Mouse (Mus musculus): Measurements from ENCODE around the gene Rnf167.

The Rnf167 gene

DNA sequence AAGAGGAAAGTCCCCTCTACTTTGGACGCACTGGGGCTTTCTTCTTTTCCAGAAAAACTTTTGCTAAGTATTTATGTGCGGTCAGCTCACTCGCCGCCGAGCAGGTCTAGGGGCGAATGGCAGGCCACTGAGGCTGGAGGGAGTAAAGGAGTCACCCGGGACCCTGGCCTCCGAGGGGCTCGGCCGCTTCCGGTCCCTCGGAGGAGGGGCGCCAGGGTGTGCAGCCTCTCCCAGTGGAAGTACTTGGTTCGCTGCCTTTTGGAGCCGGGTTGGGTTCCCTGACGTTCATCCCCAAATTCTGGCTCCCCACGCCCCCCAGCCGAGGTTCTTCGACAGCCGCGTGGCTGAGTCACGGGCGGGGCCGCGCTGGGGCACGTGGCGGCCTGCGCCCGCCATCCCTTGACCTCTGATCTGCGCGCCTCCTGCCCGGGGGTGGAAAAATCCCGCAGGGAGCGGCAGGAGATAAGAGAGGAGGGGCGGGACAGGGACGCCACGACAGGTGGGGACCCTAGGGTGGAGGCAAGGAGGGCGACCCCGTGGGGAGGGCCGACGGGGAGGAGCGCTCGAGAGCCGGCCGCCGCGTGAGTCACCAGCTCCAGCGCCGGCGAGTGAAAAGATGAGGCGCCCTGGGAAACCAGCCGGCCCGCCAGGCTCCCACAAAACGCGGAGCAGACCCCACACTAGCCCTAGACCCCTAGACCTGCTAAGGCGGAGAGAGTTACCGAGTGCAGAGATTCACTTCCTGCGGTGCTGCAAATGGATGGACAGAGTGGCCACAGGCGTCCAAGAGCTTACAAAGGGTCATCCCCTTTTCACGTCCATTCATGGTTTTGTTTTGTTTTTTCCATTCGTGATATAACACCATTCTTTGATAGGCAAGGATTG is 8.8 kb downstream of the Rnf167 start:
- DNase-seq (ENCODE audit: low spot score), result peak; percentile 53

DNA sequence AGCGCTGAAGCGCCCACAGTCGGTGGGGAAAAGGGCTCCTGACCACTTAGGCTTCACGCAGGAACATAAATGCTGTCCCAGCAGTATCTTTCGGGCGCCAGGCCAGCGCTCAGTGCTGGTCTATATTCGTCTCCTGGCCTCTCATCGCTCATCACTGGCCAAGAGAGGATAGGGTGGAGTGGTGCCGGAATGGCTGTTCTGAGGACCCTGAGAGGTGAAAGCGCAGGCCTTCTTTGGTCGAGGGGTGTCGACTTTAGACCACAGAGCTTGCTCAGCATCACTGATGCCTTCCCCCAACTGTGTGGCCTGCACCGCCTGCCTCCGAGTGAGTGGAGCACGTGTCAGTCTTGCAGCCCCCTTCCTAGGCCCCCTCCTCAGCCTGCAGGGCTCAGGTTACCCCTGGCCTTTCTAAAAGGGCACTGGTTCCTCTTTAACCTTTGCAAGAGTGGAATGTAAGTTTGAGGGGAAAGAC is 9.5 kb downstream of the Rnf167 start:
- no peak for DNase-seq (ENCODE audit: low spot score)

DNA sequence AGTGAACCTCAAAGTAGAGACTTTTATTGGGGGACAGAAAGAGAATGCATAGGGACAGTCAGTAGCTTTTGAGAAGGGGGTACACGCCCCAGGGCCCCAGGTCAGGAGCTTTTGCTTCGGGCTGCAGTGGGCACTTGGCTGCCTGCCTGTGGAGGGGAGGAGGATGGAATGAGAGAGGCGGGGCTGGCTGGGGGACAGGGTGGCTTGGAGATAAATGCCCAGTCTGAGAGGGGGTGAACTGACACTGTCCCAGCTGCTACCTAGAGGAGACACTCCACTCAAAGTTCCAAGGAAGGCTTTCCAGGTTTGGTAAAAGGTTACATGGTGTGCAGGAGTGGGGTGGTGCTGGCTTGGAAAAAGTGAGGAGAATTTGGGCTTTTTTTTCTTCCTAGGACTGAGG is 9.9 kb downstream of the Rnf167 start, which contains the start of gene Eno3:
TSS of gene Eno3 (plus strand) at position 239 of the 400 bp plus-strand sequence.
- DNase-seq (ENCODE audit: low spot score), result no peak

DNA sequence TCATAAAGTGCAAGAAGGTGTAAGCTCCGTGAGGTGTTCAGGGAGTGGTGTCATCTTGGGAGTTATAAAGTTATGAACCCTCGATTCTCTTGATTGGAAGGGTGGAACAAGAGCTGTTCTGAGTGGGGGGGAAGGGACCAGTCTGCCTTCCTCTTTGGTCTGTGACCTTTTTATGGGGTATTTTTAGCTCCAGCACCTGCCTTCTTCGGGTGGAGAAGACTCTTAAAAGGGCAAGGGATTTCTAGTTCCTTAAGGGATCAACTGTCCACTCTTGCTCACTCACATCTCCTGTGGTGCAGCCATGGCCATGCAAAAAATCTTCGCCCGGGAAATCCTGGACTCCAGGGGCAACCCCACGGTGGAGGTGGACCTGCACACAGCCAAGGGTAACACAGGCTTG is 10.5 kb downstream of the Rnf167 start:
- no peak for DNase-seq (ENCODE audit: low spot score)

DNA sequence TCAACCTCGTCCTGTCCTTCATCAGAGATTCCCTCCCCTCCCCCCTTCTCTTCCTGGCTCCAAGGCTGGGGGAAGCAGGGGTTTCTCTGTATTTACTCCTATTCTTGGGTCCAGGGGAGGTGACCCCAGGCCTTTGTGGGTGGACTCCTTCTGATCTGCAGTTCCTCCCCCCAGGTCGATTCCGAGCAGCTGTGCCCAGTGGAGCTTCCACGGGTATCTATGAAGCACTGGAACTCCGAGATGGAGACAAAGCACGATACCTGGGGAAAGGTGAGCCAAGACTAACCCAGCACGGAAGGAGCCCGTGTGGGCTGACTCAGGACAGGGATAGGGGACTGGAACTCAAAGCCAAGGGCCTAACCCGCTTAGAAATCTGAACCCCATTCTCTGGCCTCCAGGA is 11.0 kb downstream of the Rnf167 start:
- no peak for DNase-seq (ENCODE audit: low spot score)

DNA sequence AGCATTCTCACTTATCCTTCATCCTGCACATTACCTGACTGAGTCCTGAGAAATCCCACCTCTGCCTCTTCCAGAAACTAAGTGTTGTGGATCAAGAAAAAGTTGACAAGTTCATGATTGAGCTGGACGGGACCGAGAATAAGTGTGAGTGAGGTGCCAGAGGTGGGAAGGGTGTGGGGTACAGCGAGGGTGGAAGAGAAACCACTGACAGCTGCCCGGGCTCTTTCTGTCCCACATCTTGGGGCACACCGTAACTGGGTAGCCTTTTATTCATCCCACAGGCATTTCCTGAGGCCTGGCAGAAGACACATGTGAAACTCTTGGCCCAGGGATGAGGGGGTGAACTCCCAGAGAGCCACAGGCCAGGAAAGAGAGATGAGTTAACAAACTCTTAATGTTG is 11.5 kb downstream of the Rnf167 start:
- DNase-seq (ENCODE audit: low spot score), result no peak

DNA sequence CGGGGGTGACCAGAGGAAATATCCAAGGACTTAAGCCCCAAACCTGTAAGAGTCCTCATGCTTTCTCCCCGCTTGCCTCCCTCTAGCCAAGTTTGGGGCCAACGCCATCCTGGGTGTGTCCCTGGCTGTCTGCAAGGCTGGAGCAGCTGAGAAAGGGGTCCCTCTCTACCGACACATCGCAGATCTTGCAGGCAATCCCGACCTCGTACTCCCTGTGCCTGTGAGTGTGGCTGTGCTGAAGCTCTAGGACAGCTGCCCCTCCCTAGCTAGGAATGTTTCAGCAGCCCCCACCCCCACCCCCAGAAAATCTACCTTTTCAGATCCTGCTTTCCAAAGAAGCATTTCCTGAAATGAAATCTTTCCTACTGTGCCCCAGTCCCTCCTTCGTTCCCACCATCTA is 11.9 kb downstream of the Rnf167 start:
- no peak for DNase-seq (ENCODE audit: low spot score)

DNA sequence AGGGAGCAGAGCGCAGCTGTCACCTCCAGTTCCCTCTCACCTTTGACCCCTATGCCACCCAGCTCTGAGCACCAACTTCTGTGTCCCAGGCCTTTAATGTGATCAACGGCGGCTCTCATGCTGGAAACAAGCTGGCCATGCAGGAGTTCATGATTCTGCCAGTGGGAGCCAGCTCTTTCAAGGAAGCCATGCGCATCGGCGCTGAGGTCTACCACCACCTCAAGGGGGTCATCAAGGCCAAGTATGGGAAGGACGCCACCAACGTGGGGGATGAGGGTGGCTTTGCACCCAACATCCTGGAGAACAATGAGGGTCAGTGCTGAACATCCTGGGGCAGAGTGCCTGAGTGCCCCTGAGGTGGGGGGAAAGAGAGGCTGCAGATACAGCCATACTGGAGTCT is 13.5 kb downstream of the Rnf167 start:
- DNase-seq (ENCODE audit: low spot score), result no peak

DNA sequence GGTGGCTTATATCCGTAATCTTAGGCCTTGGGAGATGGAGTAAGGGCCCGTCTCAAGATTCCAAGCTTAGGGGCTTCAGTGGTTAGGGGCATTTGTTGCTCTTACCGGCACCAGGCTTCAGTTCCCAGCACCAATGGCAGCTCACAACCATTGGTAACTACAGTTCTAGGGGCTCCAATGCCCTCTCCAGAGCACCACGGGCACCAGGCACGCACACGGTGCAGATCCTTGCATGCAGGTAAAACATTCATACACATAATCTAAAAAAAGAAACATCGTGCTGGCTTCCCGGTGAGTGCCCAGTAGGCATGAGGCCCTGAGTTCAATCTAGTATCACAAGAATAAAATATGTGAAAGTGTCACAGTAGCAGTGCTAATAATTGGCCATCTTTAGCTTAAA is 16.1 kb downstream of the Rnf167 start:
- no peak for DNase-seq (ENCODE audit: low spot score)

DNA sequence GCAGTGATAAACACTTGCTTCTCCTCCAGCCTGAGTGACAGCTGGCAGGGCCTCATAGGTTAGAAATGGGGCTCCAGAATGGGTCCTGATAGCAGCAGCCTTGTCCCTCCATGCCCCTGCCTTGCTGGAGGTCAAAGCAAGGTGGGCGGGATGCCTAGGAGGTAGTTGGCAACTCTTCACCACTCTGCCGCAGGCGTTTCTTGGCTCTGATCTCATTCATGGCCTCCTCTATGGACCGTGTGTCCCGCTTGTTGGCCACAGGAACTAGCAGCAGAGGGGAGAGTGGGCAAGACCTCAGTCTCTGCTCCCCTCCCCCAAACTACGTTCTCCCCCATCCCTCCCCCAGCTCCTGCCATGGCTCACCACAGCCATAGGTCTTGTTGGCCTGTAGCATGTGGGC is 16.9 kb downstream of the Rnf167 start:
- no peak for DNase-seq (ENCODE audit: low spot score)

DNA sequence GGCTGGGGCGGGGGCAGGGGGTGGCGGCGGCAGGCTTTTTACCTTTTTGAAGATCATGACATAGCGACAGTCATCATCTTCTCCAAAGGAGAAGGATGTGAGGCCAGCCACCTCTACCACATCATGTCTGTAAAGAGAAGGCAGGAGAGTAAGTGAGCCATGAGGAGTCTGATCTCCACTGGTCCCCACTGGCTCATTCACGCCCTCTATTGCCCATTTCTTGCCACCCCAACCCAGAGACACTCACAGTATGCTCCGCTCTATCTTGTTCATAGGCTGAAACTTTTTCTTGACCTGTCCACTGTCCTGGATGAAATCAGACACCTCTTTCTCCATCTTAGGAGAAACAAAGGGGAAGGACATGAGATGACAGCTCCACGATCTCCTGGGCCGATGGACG is 17.7 kb downstream of the Rnf167 start:
- DNase-seq (ENCODE audit: low spot score), result no peak

DNA sequence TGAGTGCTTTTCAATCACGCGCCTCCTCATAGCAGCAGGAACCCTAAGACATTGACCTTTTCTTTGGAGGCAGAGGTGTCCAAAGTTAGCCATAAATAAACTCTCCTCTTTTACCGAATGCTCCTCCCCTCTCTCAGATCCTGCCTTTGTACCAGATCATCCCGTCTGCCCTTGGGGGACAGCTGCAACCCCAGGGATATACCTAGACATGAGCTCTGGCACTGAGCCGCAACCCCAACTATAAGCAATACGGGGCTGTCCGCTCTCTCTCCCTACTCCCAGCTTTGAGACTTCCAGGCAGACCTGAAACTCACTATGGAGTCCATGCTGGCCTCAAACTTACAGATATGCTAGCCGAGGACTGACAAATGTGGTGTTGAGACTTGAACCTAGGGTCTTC is 19.7 kb downstream of the Rnf167 start:
- no peak for DNase-seq (ENCODE audit: low spot score)

DNA sequence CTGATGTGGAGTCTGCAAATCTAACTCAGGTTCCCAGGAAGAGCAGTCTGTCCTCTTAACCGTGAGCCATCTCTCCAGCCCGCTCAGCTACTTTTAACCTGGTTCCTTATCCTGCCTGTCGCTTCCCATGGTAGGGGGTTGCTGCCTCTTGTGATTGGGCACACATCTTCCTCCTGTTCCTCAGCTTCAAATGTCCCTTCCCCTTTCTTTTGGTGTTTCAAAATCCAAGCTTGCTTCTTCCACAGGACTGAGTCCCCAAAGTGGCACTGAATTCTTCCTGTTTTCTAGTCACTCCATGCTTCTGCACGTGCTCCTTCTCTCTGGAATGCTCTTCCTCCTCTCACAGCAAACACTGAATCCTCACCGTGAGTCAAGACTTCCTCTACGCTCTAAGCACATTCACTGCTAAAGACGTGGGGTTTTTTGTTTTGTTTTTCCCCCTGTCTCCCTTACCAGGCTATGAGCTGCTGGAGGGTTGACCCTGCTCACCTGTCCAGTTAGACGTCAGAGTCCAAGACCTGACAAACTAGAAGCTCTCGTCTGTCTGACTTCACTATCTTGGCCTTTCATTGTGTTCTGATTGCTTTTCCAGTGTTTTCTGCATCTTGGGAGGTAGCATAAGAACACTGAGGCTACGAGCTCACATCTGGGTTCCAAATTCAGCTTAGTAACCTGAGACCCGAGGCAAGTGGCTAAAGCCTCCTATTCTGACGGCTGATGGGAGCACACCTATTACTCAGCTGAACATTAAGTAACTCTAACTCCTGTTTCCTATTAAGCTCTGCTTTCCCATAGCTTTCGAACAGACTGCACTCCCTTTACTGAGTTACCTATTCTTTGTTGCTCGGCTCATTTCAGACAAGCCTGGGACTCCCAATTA is 20.5 kb downstream of the Rnf167 start:
- no peak for DNase-seq (ENCODE audit: low spot score)

DNA sequence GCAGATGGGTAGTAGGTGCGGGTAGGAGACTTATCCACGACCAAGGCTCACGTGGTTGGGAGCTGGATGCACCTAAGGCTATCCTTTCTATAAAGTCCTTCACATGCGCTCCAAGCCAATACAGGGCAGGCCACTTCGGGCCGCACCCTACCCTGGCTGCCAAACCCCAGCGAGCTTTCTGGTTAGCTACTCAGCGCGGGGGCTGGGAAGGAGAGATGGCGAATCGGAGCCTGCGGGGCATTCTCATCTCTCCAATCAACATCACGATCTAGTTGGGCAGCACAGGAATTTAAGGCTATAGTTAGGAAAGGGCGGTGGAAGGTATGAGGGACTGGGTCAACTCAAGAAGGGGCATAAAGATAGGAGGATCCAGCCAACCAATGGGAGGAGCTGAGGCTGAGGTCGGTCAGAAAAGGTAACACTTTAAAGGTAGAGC is 21.3 kb downstream of the Rnf167 start:
- DNase-seq (ENCODE audit: low spot score), result no peak

DNA sequence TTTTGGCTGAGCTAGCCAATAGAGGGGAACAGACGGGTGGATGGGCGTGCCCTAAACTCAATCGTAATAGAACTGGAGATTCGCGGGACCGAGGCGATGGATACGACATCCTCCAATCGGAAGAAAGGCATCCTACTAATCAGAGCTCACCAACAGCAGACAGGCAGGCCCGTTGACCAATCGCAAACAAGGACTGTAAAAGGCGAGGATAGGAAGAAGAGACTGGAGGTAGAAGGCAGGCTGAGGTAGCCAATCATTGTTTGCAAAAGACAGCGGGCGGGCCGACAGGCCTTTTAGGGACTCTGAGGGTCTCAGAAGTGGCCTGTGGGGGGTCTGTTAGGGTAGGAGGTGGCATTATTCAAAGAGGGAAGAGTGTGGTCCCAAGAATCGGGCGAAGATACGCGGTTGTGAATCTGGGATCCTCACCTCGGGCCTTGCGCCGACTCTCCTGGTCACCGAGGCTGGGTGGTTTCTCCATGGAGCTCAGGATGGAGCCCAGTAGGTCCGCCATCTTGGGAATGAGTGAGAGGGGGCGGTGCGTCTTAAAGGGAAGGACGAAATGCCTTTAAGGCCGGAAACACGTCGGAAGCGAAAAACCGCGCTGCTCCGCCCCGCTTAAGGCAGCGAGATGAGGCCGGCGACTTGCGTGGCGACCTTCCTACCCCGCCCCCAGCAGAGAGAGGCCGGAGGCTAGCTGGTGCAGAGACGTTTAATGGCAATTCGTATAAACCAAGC is 21.9 kb downstream of the Rnf167 start, which contains the start of gene Spag7:
TSS of gene Spag7 (minus strand) at position 646 of the 735 bp plus-strand sequence.
- peak; percentile 98 for DNase-seq (ENCODE audit: low spot score)

DNA sequence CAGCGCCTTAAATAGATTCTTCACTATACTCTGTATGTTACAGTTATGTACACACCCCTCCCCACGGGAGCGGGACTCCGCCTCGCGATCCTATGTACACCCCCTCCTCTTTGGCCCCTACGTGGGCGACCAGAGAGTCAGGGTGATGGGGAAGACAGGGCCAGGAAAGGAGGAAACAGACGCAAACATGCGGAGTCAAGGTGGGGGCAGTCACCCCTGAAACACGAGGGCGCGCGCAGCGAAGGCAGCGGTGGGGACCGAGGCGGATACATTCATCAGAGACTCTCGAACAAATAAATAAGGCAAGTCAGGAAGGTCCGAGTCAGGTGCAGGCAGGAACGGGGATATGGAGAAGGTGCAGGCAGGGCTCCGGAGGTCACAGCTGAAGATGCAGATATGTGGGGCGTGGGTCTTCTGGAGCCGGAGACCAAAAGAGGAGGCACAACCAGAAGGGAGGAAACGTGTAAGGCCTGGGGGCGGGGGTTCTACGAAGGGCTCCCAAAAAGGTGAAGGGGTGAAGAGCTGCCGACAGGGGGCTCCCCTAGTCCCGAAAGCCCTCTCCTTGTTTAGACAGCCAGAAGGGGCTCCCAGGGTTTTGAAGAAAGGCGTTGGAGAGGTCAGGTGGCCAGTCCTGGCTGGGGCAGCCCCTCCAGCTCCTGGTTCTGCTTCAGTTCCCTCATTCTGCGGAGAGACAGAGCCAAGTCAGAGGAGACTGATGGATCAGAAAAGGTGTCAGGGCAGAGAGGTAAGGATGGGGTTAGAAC is 22.7 kb downstream of the Rnf167 start:
- peak; percentile 68 for DNase-seq (ENCODE audit: low spot score)

DNA sequence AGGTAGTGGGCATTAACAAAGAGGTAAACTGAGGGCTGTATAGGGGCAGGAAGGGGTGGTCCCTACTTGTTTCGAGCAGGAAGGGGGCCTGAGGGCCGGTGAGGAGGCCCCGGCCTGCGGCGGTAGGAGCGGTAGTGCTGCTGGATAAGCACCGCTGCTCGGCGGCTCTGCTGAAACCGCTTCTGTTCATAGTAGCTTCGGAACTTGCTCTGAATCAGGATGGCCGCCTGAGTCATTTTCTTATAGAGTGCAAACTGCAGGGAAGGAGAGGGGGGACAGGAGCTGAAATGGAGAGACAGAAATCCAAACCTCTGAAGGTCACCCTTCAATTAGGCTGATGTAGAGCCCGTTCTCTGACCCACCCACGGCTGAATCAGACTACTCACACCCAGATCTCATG is 23.4 kb downstream of the Rnf167 start:
- DNase-seq (ENCODE audit: low spot score), result no peak

DNA sequence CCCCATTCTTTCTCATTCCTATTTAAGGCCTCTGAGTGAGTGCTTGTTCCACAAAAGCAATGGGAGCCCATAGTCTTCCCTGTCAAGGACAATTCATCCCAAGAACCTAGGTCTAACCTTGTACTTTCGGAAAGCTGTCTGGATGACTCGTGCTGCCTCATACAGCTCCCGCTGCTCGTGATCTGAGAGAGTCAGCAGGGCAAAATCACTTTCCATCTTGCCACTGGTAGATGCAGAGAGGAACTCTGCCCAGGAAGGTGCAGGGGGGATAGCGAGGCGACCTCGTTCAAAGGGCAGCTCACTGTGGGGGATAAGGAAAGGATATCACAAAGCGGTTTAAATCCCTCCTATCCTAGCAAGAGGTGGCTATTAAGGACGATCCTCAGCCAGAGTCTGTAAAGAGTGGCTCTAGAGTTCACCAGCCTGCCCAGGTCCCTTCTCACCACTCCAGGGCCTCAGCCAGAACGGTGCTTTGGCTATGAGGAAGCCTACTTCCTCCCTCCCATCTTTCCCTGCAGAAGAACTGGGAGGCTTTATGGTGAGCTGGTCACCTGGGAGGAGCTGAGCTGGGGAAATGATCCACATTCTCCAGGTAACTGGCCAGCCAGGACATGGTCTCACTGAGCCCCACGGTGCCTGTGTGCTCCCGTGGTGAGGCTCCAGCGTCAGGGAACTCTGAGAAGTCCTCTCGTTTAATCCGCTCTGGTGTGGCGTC is 24.5 kb downstream of the Rnf167 start:
- DNase-seq (ENCODE audit: low spot score), result no peak

DNA sequence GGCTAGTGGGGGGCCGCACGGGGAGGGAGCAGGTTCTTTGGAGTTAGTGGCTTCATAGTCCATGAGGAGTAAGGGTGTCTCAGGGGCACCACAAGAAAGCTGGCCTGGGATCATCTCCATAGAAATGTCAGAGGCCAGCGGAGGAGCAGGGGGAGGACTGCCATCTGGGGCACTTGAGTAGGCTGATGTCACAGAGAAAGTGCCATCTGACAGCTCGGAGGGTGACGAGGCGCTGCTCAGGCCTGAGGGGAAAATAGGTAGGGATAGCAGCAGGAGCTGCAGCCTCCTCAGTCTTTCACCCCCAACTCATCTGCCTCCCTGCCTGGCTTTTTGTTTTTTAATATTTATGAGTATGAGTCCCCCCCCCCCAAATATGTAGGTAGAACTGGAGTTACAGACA is 27.0 kb downstream of the Rnf167 start:
- no peak for DNase-seq (ENCODE audit: low spot score)

DNA sequence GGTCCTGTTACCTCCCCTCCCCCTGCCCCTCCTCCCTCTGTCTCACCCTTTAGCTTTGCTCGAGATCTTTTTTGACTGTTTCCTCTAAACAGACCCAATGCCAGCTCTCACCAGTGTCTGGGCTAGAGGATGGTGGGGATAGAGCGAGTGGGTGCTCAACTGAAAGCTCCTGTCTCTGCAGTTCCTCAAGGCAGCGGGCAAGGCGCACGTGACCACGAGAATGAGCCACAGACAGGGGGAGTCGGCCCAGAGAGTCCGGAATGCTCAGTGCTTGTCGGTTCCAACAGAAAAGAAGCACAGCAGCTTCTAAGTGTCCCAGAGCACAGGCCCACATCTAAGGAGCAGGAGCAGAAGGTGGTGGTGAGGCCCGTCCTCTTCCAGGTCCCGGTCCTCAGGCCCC is 27.5 kb downstream of the Rnf167 start:
- DNase-seq (ENCODE audit: low spot score), result no peak

DNA sequence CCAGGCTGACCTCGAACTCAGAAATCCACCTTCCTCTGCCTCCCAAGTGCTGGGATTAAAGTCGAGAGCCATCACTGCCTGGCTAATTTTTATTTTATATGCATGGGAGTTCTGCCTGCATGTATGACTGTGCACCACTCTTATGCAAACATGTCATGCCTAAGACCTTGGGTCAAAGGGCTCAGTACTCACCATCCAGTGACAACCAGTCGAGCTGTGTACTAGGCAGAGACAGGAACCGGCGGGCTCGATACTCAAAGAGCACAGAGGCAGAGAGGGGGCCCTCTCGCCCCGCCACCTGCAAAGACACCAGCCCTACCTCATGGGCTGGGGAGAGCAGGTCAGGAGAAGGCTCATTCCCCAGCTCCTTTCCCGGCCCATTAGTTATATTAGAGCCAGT is 31.1 kb downstream of the Rnf167 start:
- DNase-seq (ENCODE audit: low spot score), result no peak

All from ovary, adult 18-20 months (tissue).